ENCODE assay signal across 13 mouse cellular contexts in the genomic region with DNA sequence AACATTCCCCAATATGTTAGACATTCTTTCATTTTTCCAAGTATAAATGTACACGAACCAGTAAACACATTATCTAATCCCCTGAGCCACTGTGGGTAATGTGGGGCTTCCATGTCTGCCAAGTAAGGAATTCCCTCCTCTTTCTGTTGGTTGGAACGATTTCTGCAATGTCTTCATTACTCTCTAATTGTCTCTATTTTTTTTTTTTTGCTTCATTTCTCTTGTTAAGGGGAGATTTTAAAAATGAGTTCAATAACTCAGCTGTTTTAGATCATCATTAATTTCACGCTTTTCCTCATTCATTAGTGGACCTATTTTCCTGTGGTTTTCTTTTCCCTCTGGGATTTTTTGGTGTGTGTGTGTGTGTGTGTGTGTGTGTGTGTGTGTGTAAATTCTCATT.
"Had no signal": no experiment of that assay in that cellular context is flagged by ENCODE, and none has a peak within 500 bp of the region (broad histone marks: within the 10 kb centered on the region; RNA-seq: fewer than 3 reads in every experiment).

No protein-coding gene starts in this region.

- ATAC-seq: liver, embryonic 12.5 days had no signal

- H3K9me3 ChIP-seq: kidney, embryonic 15.5 days; limb, embryonic 15.5 days; midbrain, embryonic 10.5 days; neural tube, embryonic 15.5 days had no signal

- H3K4me2 ChIP-seq: kidney, embryonic 15.5 days; limb, embryonic 15.5 days; liver, embryonic 12.5 days; lung, embryonic 14.5 days; neural tube, embryonic 15.5 days had no signal

- H3K27me3 ChIP-seq: kidney, embryonic 15.5 days; limb, embryonic 15.5 days; liver, embryonic 12.5 days; neural tube, embryonic 15.5 days had no signal

- H3K36me3 ChIP-seq: kidney, embryonic 15.5 days; limb, embryonic 15.5 days; liver, embryonic 12.5 days; midbrain, embryonic 10.5 days; neural tube, embryonic 15.5 days had no signal

- H3K4me1 ChIP-seq: kidney, embryonic 15.5 days; limb, embryonic 15.5 days; liver, embryonic 12.5 days; midbrain, embryonic 10.5 days; neural tube, embryonic 15.5 days had no signal

- DNase-seq: kidney, adult 2 months; kidney, postnatal 14 days; lung, embryonic 14.5 days; lung, postnatal 10 days; lung, postnatal 4 days; thymus, postnatal 4 days had no signal

- H3K27ac ChIP-seq: kidney, embryonic 15.5 days; limb, embryonic 15.5 days; liver, embryonic 12.5 days; midbrain, embryonic 10.5 days; neural tube, embryonic 15.5 days; stomach, postnatal 0 days had no signal

- H3K9ac ChIP-seq: kidney, embryonic 15.5 days; limb, embryonic 15.5 days; liver, embryonic 12.5 days; lung, embryonic 14.5 days; neural tube, embryonic 15.5 days had no signal

- H3K4me3 ChIP-seq: kidney, embryonic 15.5 days; limb, embryonic 15.5 days; liver, embryonic 12.5 days; midbrain, embryonic 10.5 days; myocyte; neural tube, embryonic 15.5 days had no signal
